Mouse (Mus musculus): ENCODE data around the gene Dennd1b.

The Dennd1b gene

DNA sequence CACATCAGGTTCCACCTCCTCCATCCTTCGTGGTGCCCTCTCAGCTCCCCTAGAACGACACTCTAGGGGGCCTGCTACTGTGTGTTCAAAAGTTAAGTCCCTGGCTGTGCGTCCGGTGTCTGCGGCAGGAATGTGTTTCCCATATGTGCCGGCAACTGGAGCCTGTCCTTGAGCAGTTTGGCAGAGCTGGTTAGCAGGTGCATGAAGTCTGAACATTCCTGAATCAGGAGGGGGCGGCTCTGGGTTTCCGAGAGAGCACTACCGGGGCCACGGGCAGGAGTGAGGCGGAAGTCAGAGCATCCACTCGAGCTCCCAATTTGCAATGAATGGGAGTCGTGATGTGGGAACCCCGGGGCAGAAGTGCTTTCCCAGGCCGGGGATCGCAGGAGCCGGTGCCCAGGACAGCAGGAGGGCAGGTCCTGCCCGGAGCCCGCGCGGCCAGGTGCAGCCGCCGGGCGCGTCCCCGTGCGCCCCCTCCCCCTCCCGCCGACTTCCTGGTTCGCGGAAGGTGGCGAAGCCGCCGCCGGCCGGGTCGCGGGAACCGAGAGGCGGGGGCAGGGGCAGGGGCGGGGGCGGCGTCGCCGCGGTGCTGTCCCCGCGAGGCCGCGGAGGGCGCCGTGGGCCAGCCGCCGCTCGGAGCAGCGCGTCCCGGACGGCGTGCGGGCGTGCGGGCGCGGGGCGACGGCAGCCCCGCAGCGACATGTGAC, at the start of gene Dennd1b:
Gene Dennd1b (plus strand): TSS at position 275 of the 707 bp plus-strand sequence.
- in situ Hi-C loops (cut with MboI, MseI): loop anchor here in 1 of 2 experiments (10.0 kb wide), 1 partner anchor 109 kb away; the partner anchor contains the start of gene 2310009B15Rik

DNA sequence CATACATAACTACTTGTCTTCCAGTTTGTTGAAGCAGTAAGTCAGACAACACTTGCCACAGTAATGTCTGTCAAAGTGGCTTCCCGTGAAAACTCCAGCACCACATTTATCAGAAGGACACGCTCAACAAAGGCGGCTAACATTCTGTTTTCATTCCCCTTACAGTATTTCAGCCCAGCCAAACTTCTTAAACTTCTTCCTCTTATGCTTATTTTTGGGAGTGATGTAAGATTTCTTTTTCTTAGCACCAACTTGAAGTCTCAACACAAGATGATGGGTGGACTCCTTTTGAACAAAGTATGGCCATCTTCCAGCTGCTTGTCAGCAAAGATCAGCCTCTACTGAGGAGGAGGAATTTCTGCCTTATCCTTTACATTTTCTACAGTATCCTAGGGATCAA, 47.6 kb upstream of the Dennd1b start:
- in situ Hi-C loops (cut with MboI, MseI): no loop called here

DNA sequence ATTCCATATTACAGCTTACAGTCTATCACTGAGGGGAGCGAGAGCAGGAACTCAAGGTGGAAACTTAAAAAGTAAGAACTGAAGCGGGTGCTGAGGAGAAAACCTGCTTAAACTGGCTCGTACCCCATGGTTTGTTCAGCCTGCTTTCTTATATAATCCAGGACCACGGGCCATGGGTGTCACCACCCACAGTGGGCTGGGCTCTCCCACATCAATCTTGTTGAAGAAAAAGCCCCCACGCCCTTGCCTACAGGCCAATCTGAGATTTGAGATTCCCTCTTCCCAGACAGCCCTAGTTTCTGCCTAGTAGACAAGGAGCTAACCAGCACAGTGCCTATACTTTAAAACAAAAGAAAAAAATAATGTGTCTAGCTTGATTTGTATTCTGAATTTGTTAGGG, 43.6 kb upstream of the Dennd1b start:
- in situ Hi-C loops (cut with MboI, MseI): no loop called here

DNA sequence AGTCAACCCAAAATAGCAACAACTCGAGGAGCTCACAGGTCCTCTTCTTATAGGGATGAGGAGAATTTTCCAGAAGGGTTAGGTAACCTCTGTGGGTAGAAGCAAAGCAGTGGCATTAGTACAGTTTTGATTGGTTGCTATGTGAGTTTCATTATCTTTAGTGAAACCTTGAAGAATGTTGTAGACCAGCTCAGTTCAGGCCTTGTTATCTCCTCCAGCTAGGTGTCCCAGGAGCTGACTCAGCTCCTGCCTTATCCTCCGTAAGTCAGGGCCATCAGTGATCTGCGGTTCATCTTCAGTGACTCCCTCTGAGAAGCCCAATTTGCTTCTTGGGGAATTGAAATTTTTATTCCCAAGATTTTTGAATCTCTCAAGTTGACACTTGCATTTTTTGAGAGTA, 43.2 kb upstream of the Dennd1b start:
- in situ Hi-C loops (cut with MboI, MseI): no loop called here

DNA sequence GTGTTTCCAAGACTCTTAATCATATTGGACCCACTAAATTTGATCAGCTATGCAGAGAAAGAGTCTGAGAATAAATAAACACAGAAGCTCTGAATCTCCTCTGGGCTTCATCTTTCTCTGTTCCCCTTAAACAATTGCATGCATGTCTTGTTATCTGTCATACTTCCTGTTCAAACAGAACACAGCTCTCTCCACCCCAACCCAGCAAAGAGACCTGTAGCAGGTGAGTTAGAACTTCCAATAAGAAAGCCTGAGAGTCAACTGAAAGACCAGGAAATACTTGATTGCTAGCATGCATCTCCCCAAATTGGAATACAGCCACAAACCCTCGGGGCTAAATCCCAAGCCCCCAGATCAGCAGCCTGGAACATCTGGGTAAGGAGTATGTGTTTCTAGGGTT, 42.4 kb upstream of the Dennd1b start:
- in situ Hi-C loops (cut with MboI, MseI): no loop called here

DNA sequence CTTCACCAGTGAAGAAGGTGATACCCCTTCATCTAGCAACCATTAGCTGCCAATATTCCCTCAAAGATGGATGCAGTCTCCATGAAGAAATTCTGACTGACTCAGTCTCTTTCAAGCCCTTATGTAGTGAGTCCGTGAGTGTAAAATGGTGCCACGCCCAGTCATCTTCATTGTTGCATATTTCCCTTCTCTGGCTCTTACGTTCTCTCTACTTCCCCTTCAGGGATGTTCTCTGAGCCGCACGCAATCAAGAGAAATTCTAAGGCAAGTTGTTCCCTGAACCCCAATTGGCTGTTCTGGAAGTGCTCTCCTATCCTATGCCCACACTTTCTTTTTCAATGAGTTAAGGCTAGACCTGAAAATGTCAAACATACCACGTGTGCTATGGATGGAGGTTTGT, 40.3 kb upstream of the Dennd1b start:
- in situ Hi-C loops (cut with MboI, MseI): no loop called here

DNA sequence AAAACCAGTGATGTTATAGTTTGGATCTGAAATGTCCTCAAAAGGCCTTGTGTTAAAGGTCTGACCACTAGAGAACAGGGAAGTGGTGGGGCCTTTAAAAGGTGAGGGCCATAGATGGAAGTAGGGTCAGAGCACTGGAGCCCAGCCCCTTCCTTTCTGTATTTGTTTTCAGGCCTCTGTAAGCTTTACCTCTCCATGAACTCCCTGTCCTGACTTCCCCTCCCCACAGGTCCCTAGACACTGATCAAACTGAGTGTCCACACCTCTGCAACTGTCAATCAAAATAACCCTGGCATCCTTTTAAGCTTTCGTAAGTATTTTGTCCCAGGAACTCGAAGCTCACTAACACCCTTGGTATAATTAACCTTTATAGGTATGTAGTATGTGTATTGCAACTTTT, 39.0 kb upstream of the Dennd1b start:
- in situ Hi-C loops (cut with MboI, MseI): no loop called here

DNA sequence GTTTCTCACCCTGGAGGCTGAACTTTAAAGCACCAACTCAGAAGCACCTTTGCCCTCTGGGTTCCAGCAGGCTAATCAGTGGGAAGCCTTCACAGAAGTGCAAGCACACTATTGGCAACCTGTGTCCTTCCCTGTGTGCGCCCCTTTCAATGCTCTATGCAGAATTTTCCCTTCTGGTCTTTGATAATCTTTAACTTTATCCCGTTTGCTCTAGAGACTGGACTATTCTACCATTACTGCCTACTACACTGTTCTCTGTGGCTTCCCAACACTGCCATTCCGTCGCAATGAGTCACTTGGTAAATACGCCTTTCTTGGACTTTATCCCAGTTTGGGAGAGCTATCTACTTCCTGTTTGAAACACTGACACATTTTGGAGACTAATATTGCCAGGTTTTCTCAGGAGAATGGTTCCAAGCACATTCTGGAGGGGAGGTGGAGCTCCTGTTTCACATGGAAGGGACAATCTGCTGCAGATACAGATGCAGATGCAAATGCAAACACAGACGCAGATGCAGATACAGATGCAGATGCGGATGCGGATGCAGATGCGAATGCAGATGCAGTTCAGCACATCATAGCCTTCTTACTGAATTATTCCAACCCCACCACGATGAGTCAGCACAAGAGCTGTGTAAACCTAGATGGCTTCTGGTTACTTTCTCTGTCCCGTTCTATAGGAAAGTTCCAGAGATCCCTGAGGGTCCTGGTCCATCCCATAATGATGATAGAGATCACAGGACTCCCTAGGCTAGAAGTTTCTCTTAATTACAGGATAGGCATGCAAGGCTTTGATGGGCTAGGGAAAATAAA, 34.4 kb upstream of the Dennd1b start:
- in situ Hi-C loops (cut with MboI, MseI): no loop called here

DNA sequence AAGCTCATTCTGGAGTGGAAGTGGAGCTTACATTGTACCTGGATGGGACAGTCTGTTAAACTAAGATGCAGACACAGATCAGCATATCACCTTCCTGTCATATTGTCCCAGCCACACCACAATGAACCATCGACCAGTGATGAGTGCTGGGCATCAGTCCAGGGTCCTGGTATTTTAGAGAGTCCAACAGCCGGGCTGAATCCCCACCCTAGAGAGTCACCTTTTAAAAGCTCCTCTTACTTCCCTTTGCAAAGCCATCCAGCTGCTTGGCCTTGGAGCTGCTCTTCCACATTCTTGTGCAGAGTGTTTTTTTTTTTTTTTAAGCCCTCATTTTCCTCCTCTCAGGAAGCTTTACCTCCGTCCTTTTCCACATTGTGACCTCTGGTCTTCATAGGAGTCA, 33.2 kb upstream of the Dennd1b start:
- in situ Hi-C loops (cut with MboI, MseI): no loop called here

DNA sequence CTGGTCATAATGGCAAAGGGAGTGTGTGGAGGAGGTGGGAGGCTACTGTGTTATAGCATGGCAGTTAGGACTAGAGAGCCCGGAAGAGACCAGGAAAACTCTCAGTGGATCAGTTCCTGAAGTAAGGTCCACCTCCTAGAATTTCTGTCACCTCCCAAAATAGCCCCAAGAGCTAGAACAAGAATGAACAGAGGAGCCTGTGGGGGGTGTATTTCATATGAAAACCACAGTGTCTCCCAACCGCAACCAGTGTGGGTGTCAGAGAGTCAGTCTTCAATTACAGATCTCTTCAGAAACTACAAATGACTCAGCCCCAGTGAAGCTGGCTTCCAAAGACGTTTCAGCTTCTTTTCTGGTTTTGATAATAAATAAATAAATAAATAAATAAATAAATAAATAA, 32.4 kb upstream of the Dennd1b start:
- in situ Hi-C loops (cut with MboI, MseI): no loop called here

DNA sequence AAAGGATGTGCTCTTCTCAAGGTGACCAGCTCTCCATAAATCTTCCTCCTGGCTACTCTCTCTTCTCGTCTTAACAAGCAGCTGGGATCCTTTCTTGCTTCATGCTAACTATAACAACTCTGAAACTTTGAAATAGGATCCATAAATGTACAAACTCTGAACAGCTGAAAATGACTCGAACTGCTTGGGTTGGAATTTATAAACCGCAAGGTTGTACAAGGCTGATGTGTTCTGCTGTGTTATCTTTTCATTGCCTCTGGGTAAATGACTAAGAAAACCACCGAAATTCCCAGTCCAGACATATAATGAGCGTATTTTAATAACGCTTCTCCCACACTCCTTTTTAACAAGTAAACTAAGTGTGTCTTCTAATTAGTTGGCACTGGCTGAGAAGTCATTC, 27.1 kb upstream of the Dennd1b start:
- in situ Hi-C loops (cut with MboI, MseI): no loop called here

DNA sequence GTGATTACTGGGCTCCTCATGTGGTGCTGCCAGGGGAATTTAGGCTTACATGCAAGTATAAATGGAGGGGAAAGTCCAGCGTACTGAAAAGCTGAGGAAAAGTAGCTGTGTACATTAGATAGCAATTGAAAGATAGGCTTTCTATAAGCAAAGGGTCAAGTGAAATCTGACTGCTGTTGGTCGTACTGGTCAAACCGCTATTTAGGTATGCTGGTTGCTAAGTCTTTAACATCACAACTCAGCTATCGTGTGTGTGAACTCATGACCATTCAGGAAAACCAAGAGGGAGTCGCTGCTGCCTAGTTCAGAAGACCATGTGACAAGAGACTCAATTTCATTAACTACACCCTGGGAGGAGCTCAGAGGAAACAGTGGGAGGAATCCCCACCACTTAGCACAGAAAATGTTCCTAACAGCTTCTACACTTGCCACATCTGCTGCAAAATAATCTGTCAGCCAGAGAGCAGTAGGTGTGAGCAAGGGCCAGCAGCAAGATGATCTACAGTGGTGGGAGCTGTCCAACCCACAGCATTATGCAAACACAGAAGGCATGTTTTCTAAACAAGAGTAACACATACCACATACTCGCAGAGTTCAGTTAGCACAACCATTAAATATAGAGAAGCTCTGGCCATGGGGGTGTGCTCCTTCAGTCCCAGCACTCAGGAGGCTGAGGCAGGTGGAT, 25.4 kb upstream of the Dennd1b start:
- in situ Hi-C loops (cut with MboI, MseI): no loop called here

DNA sequence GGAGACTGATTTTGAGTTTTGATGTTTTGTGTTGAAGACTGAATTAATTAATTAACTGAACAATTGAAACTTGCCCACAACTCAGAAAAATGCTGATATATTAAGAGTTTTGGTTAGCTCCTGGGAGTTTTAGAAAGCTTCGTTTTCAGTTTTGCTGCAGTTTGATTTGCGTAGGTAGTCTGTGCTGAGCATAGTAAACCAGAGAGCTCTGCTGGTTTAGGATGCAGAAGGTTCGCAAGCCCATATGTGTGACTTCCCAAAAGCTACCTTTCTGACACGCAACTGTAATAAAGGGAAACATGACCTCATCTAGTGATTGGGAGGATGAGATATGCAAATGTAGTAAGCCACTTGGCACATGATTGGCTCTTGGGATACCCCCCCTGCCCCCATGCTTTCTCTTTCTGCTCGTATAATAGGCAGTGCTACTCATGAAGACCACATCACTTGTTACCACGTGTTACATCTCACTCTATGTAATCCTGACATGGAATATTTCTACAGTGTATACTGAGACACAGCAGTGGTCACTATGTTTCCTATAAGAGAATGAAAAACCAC, 23.6 kb upstream of the Dennd1b start:
- in situ Hi-C loops (cut with MboI, MseI): no loop called here

DNA sequence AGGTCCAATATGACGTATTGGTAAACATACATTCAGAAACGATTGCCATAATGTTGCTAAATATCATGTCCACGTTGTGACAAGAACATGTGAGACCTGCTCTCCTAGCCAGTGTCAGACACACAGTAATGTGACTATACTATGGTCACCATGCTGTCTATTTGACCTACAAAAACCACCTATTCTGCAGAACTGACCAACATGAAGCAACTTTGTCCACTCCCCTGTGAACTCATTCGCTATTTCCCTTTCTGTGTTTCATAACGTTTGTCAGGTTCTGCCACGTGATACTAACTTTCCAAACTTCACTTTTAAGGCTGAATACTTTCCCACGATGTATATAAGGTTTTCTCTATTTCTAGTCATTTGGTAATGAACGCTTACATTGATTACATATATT, 22.8 kb upstream of the Dennd1b start:
- in situ Hi-C loops (cut with MboI, MseI): no loop called here

DNA sequence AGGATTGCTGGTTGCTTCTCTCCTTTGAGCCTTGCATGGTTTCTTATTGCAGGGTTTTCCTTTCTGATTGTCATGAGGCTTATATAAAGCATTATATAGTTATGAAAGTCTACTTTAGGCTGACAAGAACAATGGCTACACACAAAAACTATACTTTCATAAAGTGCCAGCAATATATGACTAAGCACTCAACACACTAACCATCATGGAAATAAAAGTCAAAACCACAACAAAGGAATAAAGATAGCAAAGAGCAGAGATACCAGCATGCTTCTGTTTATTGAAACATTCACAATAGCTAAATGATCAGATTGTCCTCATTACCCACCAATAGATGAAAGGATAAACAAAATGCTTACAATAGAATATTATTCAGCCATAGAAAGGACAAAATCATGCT, 11.1 kb upstream of the Dennd1b start:
- in situ Hi-C loops (cut with MboI, MseI): no loop called here

DNA sequence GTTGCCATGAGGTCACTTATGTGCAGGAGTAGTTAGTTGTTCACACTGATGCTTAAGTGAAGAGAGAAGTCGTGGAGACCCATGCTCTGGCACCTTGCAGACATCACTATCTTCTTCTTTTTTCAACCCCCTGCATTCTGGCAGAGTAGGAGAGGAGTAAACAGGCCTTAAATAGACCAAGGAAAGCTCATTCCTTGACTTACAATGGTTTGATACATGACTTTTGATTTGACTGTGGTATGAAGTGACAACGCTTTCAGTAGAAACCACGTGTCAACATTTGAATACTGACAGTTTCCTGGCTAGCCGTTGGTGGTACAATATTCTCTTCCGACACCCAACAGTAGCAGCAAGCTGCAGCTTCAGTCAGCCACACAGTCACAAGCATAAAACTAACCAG, 8.3 kb upstream of the Dennd1b start:
- in situ Hi-C loops (cut with MboI, MseI): no loop called here

DNA sequence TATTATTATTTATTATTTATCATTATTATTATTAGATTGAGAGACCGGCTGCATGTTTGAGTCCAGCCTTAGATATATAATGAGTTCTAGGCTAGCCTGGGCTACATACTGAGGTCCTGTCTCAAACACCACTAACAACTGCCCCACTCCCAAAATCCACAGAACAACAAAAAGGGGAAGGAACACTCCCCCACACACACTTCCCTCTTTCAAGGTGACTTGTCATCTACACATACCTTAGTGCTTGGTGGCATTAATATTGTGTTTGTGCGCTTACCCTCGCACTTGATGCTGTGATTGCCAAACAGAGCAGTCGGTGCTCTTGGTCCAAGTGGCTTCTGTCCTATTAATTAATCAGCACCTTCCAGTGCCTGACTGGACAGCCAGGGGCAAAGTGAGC, 7.8 kb upstream of the Dennd1b start:
- in situ Hi-C loops (cut with MboI, MseI): no loop called here

DNA sequence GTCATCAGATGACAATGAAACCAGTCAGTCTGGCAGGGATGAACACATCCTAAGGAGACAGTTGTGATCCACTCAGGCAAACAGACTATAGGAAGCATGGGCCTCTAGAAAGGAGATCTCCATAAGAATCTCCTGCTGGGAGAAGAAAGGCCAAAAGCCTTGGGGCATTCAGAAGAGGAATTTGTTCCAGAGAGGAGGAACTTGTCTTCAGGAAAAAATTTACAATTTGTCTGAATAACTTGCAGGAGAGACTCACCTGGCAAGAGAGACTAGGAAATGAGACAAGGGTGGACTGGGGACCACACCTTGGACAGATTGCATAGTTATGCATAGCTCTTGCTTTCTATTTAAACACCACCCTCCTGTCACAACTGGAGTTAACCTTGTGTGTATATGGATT, 6.7 kb upstream of the Dennd1b start:
- in situ Hi-C loops (cut with MboI, MseI): no loop called here

DNA sequence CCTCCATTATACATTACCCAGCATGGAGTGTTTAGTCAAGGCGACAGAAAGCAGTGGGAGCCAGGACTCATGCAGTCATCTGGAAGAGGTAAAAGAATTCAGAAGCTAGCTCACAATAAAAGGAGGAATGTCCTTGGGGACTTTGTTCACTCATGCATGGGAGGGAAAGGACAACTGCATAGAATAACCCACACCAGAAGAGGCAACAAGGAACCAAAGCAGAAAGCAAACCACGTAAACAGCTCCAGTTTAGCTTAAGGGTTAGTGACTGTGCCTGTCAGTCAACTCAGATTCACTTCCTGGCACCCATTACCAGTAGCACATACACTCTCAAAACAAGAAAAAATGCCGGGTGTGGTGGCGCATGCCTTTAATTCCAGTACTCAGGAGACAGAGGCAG, 6.1 kb upstream of the Dennd1b start:
- in situ Hi-C loops (cut with MboI, MseI): no loop called here

DNA sequence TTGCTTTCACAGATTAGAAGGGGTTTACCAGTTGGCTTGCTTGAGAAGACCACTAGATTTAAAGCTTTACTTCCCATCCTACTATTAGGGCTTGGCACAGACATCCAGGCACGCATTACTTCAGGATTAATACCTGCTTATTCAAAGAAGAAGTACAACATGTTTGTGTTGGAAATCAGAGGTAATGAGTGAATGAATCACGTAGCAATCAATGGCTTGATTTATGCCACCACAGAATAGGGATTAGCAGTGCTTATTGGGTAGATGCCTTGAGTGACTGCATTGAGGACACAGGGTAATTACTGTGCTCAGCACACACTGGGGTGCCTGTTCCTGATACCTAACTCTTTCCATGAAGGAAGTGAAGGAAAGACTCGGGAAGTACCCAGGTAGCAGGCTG, 4.4 kb upstream of the Dennd1b start:
- in situ Hi-C loops (cut with MboI, MseI): no loop called here

DNA sequence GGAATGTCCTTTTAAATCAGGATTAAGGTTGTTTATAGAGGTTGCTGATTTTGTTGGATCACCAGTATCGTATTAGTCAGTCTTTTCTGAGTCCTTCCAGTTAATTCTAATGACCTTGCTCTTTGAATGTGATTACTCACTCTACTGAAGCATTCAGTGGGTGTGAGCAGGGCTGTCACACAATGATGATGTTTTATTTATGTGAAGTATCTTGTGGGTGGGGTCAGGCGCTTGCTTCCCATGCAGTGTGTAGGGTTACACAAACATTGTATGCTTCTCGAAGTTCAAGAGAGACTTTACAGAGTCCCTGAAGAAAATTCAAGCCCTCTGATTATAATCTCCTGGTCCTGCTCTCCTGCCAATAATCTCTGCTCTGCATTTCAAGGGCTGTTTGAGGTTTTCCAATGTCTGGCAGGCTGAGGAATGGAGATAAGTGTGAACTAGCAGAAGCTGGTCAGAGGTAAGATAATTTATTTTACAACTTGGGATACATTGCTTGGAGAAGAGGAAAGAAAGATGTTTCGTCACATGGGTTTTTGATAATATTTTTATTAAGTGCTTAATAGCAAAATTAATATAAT, 3.2 kb upstream of the Dennd1b start:
- in situ Hi-C loops (cut with MboI, MseI): loop anchor here in 1 of 2 experiments (10.0 kb wide), 1 partner anchor 105 kb away; the partner anchor contains the start of gene 2310009B15Rik
